Mouse (Mus musculus) megakaryocyte, embryonic 14.5 days (primary cell): Measurements from ENCODE around the gene Car12.

Source experiments
- FLI1 ChIP-seq: IDR thresholded peaks from 2 replicates; pipeline ENCODE4 v1.6.1; 2012; ENCODE audit warnings: low read length, inconsistent platforms, mixed read lengths
- GATA1 ChIP-seq: IDR thresholded peaks from 3 replicates; pipeline ENCODE4 v1.6.1; 2012; ENCODE audit warnings: mixed read lengths, low read length, inconsistent platforms, borderline replicate concordance

DNA sequence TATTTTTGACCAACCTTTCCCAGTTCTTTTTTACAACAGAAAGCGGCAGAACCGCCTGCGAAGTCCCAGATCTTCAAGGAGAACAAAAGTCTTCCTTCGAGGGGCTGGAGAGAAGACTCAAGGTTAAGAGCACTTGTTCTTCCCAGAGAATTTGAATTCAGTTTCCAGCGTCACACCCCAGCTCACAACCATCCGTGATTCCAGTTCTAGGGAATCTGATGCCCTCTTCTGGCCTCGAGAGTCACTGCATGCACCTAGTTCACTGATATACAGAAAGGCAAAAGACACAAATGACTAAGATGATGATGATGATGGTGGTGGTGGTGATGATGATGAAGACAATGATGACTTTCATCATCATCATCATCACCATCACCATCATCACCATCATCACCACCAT, 48.9 kb upstream of the Car12 start:
- TF ChIP-seq GATA1 (no peak), FLI1 (no peak)
